Mouse (Mus musculus): ENCODE measurements around the gene Prp2. TPM values are rescaled to one million over a fixed set of nuclear protein-coding genes. Genes with fewer than 3 reads are reported as not detected.

Prp2 gene
- polyA plus RNA-seq (2012; rRNA removed) = not detected in 2 replicates

GRCm38 (mm10) chr6:132595613-132596012 lies at the start of gene Prp2:
Gene Prp2 (plus strand): TSS chr6:132595913.

GRCm38 (mm10) chr6:132569509-132569908 lies 26.2 kb upstream of the Prp2 start, which contains the start of gene Prh1:
Gene Prh1 (plus strand): TSS chr6:132569809.

Other genes with a start within 250 kb of the Prp2 start
- not detected in 2 replicates for gene Gm8882, start 231.8 kb upstream of the Prp2 start, polyA plus RNA-seq (2012; rRNA removed)
- gene Prh1, start 26.1 kb upstream of the Prp2 start, polyA plus RNA-seq (2012; rRNA removed) = not detected in 2 replicates
- not detected in 2 replicates for gene A630073D07Rik, start 55.6 kb downstream of the Prp2 start, polyA plus RNA-seq (2012; rRNA removed)
- not detected in 2 replicates for gene Tas2r120, start 61.0 kb downstream of the Prp2 start, polyA plus RNA-seq (2012; rRNA removed)
- gene Tas2r121, start 105.1 kb downstream of the Prp2 start, polyA plus RNA-seq (2012; rRNA removed) = not detected in 2 replicates
- not detected in 2 replicates for gene Tas2r122, start 116.0 kb downstream of the Prp2 start, polyA plus RNA-seq (2012; rRNA removed)
- gene Tas2r115, start 142.1 kb downstream of the Prp2 start, polyA plus RNA-seq (2012; rRNA removed) = not detected in 2 replicates
- gene Tas2r124, start 158.8 kb downstream of the Prp2 start, polyA plus RNA-seq (2012; rRNA removed) = not detected in 2 replicates
- not detected in 2 replicates for gene Tas2r102, start 166.2 kb downstream of the Prp2 start, polyA plus RNA-seq (2012; rRNA removed)
- gene Tas2r136, start 182.2 kb downstream of the Prp2 start, polyA plus RNA-seq (2012; rRNA removed) = not detected in 2 replicates
- not detected in 2 replicates for gene Tas2r117, start 206.9 kb downstream of the Prp2 start, polyA plus RNA-seq (2012; rRNA removed)